Comparison of ENCODE assay signal across 8 mouse cellular contexts in the genomic region with DNA sequence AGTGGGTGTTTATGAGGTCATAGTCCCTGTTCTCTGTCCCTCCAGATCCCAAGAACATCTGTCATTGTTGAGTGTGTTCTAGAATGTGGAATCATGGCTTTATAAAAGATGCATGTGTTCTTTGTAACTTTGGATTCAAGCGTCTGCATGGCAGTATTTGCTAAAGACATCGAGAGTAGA. TPM values are rescaled to one million over a fixed set of nuclear protein-coding genes. Genes with fewer than 3 reads are reported as not detected.
DNase-seq lines count a peak whose midpoint lies in the region; ATAC-seq and TF ChIP-seq lines count a peak whose summit lies in the region.

A gene (plus strand): TSS at position 81 of the 180 bp plus-strand sequence.

- H3K9me3 ChIP-seq in ES-E14 (ENCODE audit: control insufficient read depth, insufficient read depth, low read depth, low read length): no peaks in the 10 kb centered on the region
- no peaks in the 10 kb centered on the region for H3K9me3 ChIP-seq in heart, embryonic 13.5 days
- no peaks in the 10 kb centered on the region for H3K9me3 ChIP-seq in liver, embryonic 13.5 days (replicated peaks)

- no peak for DNase-seq in cerebellum, adult 2 months
- DNase-seq in cerebellum, adult 11-12 months: no peak
- DNase-seq in ES-E14 (ENCODE audit: low read depth, low spot score): no peak
- DNase-seq in liver, embryonic 13.5 days: no peak
- DNase-seq in urinary bladder, adult 18-20 months (ENCODE audit: low spot score in 2 of 2): no peak
- DNase-seq in ovary, postnatal 36 days (ENCODE audit: low spot score): no peak
- no peak for DNase-seq in Muller cell, postnatal 12 days (ENCODE audit: inconsistent ontology term)

- no peak for TF ChIP-seq CTCF in cerebellum, adult 2 months (IDR thresholded peaks at IDR 0.05; ENCODE audit: borderline replicate concordance, insufficient read depth, low read depth, low read length)

- no peaks in the 10 kb centered on the region for H3K36me3 ChIP-seq in ES-E14 (ENCODE audit: control insufficient read depth, insufficient read depth, low read length, poor library complexity, severe bottlenecking)
- H3K36me3 ChIP-seq in heart, embryonic 13.5 days: peaks cover 25% of the 10 kb centered on the region
- H3K36me3 ChIP-seq in liver, embryonic 13.5 days: peaks cover 9% of the 10 kb centered on the region; the same call in 1 of the 2 replicates

- H3K9ac ChIP-seq in ES-E14 (ENCODE audit: insufficient read depth, low read depth, low read length, poor library complexity, severe bottlenecking): peak within 1 kb of the TSS; percentile 94
- H3K9ac ChIP-seq in heart, embryonic 13.5 days: peak within 1 kb of the TSS; percentile 90
- H3K9ac ChIP-seq in liver, embryonic 13.5 days: peak within 1 kb of the TSS; percentile 84

- 38% methylated on average over 2 of the region's 2 CpGs for WGBS in cerebellum, adult 2 months
- 50% methylated on average over 2 of the region's 2 CpGs for WGBS in heart, embryonic 13.5 days
- 38% methylated on average over 2 of the region's 2 CpGs for WGBS in liver, embryonic 13.5 days (ENCODE audit: insufficient replicate concordance)

- peak within 1 kb of the TSS; percentile 75 for H3K4me2 ChIP-seq in heart, embryonic 13.5 days
- peak within 1 kb of the TSS; percentile 80 for H3K4me2 ChIP-seq in liver, embryonic 13.5 days

- ATAC-seq in heart, embryonic 13.5 days (ENCODE audit: extremely low read depth, insufficient number of reproducible peaks, low FRiP score, low TSS enrichment): no peak
- peak; percentile 6 for ATAC-seq in liver, embryonic 13.5 days (ENCODE audit: low read depth)

- peak within 1 kb of the TSS; percentile 92 for H3K4me3 ChIP-seq in cerebellum, adult 2 months (replicated peaks; ENCODE audit: insufficient read depth, low read depth, low read length)
- peak within 1 kb of the TSS; percentile 98 to 99 for H3K4me3 ChIP-seq in ES-E14 (ENCODE audit: insufficient read depth in 1 of 2, low read depth in 1 of 2, low read length in 2 of 2, poor library complexity in 1 of 2, severe bottlenecking in 1 of 2)
- peak within 1 kb of the TSS; percentile 79 for H3K4me3 ChIP-seq in heart, embryonic 13.5 days
- peak within 1 kb of the TSS; percentile 85 for H3K4me3 ChIP-seq in liver, embryonic 13.5 days (replicated peaks)

- H3K27me3 ChIP-seq in cerebellum, adult 2 months (ENCODE audit: control insufficient read depth, insufficient read depth, low read length): no peaks in the 10 kb centered on the region
- no peaks in the 10 kb centered on the region for H3K27me3 ChIP-seq in heart, embryonic 13.5 days (replicated peaks)
- no peaks in the 10 kb centered on the region for H3K27me3 ChIP-seq in liver, embryonic 13.5 days

- peak within 1 kb of the TSS; percentile 71 for H3K27ac ChIP-seq in cerebellum, adult 2 months (ENCODE audit: insufficient read depth, low read length)
- no peak within 1 kb of the TSS for H3K27ac ChIP-seq in ES-E14 (ENCODE audit: insufficient read depth, low read depth, low read length, poor library complexity, severe bottlenecking)
- H3K27ac ChIP-seq in heart, embryonic 13.5 days (replicated peaks): peak within 1 kb of the TSS; percentile 78
- peak within 1 kb of the TSS; percentile 69 for H3K27ac ChIP-seq in liver, embryonic 13.5 days

- in situ Hi-C loops in ES-E14 (cut with MboI; ENCODE audit: low sequenced_read_pairs in 2 of 2, unreplicated experiment in 2 of 2): no loop called here

- TF ChIP-seq POLR2A in cerebellum, adult 2 months (IDR thresholded peaks at IDR 0.05; ENCODE audit: borderline replicate concordance, insufficient read depth, low read length): no peak

- H3K4me1 ChIP-seq in cerebellum, adult 2 months (ENCODE audit: control insufficient read depth, insufficient read depth, low read length): peaks cover 6% of the 10 kb centered on the region; the same call in 1 of the 2 replicates
- no peaks in the 10 kb centered on the region; a peak in 1 of 4 replicates for H3K4me1 ChIP-seq in ES-E14 (ENCODE audit: control insufficient read depth in 2 of 2, insufficient read depth in 2 of 2, low read length in 2 of 2, poor library complexity in 1 of 2)
- peaks cover 42% of the 10 kb centered on the region for H3K4me1 ChIP-seq in heart, embryonic 13.5 days
- H3K4me1 ChIP-seq in liver, embryonic 13.5 days (replicated peaks): peaks cover 25% of the 10 kb centered on the region

TF ChIP-seq in ES-E14, 5 proteins besides CTCF, POLR2A, EP300 and RAD21:
- TF ChIP-seq HCFC1 (IDR thresholded peaks at IDR 0.05; ENCODE audit: borderline replicate concordance, insufficient read depth, low read length): no peak
- no peak for TF ChIP-seq CHD2 (IDR thresholded peaks at IDR 0.05; ENCODE audit: low read depth, low read length)
- no peak for TF ChIP-seq ZNF384 (IDR thresholded peaks at IDR 0.05; ENCODE audit: low read depth, low read length)
- TF ChIP-seq MAFK (IDR thresholded peaks at IDR 0.05; ENCODE audit: insufficient read depth, low read depth, low read length): no peak
- TF ChIP-seq ZC3H11A (IDR thresholded peaks at IDR 0.05; ENCODE audit: borderline replicate concordance, low read depth, low read length): no peak

RNA-seq across cellular contexts. Expression of the gene that starts here (rescaled TPM):
- polyA plus RNA-seq in cerebellum, adult 2 months (2012; rRNA removed): 0.05 and 0.10 TPM in 2 replicates
- not detected in 2 replicates for total RNA-seq in ES-E14 (2012; rRNA removed)
- 0.14 and 0.16 TPM in 2 replicates for polyA plus RNA-seq in heart, embryonic 13.5 days (2015; fragmentation: Nextera tagmentation; extraction: Ambion mirVana)
- polyA plus RNA-seq in liver, embryonic 13.5 days (2015; fragmentation: Nextera tagmentation; extraction: Ambion mirVana): not detected in 2 replicates

Comparison
In these comparisons a context has a peak if more than half of its experiments do, and no peak if none do; other contexts are left out.
1. Peak in ATAC-seq, H3K4me3 ChIP-seq, H3K27ac ChIP-seq, H3K9ac ChIP-seq and H3K4me2 ChIP-seq in liver, embryonic 13.5 days; RNA of the gene not detected or under 1 TPM.